Mouse (Mus musculus): ENCODE measurements around the gene Olfr39. TPM values are rescaled to one million over a fixed set of nuclear protein-coding genes. Genes with fewer than 3 reads are reported as not detected.

Olfr39 gene
- total RNA-seq, 1 experiment = not detected

DNA sequence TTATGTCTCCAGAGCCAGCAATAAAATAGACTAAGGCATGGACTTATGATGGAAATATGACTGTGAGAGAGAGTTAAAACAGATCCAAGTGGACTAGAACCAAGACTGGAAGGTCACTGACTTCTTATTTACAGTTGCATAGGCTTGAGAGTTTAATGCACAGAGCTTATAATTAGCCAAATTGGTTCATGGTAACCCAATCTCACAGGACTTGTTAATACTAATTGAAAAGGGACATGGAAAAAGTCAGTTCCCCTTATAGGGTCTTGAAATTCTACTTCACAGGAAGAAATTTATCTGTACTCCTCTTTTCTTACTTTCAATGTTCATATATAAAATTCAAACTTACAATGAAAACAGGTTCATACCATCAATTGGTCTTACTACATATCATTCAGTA is 53.8 kb downstream of the Olfr39 start, which contains the start of gene Olfr18:
Olfr18 (minus strand) TSS at position 101 of the 400 bp plus-strand sequence.
- H3K4me1 ChIP-seq (ENCODE audit: control insufficient read depth in 2 of 2, insufficient read depth in 2 of 2, low read length in 2 of 2, poor library complexity in 1 of 2) = no peaks in the 10 kb centered on the region
- no peaks in the 10 kb centered on the region for H3K36me3 ChIP-seq (ENCODE audit: control insufficient read depth, insufficient read depth, low read length, poor library complexity, severe bottlenecking)
- no peak for DNase-seq (ENCODE audit: low read depth, low spot score)
- H3K27ac ChIP-seq (ENCODE audit: insufficient read depth, low read depth, low read length, poor library complexity, severe bottlenecking) = no peak within 1 kb of the TSS
- in situ Hi-C loops (cut with MboI; ENCODE audit: low sequenced_read_pairs in 2 of 2, unreplicated experiment in 2 of 2) = no loop called here
- no peak for TF ChIP-seq ZC3H11A (IDR thresholded peaks at IDR 0.05; ENCODE audit: borderline replicate concordance, low read depth, low read length)
- TF ChIP-seq MAFK (IDR thresholded peaks at IDR 0.05; ENCODE audit: insufficient read depth, low read depth, low read length) = no peak
- TF ChIP-seq CHD2 (IDR thresholded peaks at IDR 0.05; ENCODE audit: low read depth, low read length) = no peak
- H3K9ac ChIP-seq (ENCODE audit: insufficient read depth, low read depth, low read length, poor library complexity, severe bottlenecking) = no peak within 1 kb of the TSS
- H3K4me3 ChIP-seq (ENCODE audit: insufficient read depth in 1 of 2, low read depth in 1 of 2, low read length in 2 of 2, poor library complexity in 1 of 2, severe bottlenecking in 1 of 2) = no peak within 1 kb of the TSS
- H3K9me3 ChIP-seq (ENCODE audit: control insufficient read depth, insufficient read depth, low read depth, low read length) = no peaks in the 10 kb centered on the region

Other genes starting within 250 kb of the Olfr39 start
- not detected in 2 replicates for gene Olfr867, start 224.8 kb upstream of the Olfr39 start, total RNA-seq (2012; rRNA removed)
- not detected in 2 replicates for gene Olfr868, start 183.7 kb upstream of the Olfr39 start, total RNA-seq (2012; rRNA removed)
- gene Olfr869, start 153.3 kb upstream of the Olfr39 start, total RNA-seq (2012; rRNA removed) = not detected in 2 replicates
- not detected in 2 replicates for gene Olfr870, start 108.3 kb upstream of the Olfr39 start, total RNA-seq (2012; rRNA removed)
- gene Olfr871, start 70.1 kb upstream of the Olfr39 start, total RNA-seq (2012; rRNA removed) = not detected in 2 replicates
- not detected in 2 replicates for gene Olfr872, start 45.2 kb upstream of the Olfr39 start, total RNA-seq (2012; rRNA removed)
- not detected in 2 replicates for gene Olfr873, start 16.2 kb downstream of the Olfr39 start, total RNA-seq (2012; rRNA removed)
- 0.09 and 0.21 TPM in 2 replicates for gene Olfr18, start 53.7 kb downstream of the Olfr39 start, total RNA-seq (2012; rRNA removed)
- gene Zfp560, start 102.8 kb downstream of the Olfr39 start, total RNA-seq (2012; rRNA removed) = 11.5 and 14.2 TPM in 2 replicates
- gene Zfp26, start 177.8 kb downstream of the Olfr39 start, total RNA-seq (2012; rRNA removed) = 18.3 and 19.9 TPM in 2 replicates
- gene Zfp426, start 210.4 kb downstream of the Olfr39 start, total RNA-seq (2012; rRNA removed) = 9.1 and 10.9 TPM in 2 replicates
- 48.0 and 53.0 TPM in 2 replicates for gene Zfp266, start 239.1 kb downstream of the Olfr39 start, total RNA-seq (2012; rRNA removed)